Mouse (Mus musculus): ENCODE measurements around the gene Zfp61.

Zfp61 gene

DNA sequence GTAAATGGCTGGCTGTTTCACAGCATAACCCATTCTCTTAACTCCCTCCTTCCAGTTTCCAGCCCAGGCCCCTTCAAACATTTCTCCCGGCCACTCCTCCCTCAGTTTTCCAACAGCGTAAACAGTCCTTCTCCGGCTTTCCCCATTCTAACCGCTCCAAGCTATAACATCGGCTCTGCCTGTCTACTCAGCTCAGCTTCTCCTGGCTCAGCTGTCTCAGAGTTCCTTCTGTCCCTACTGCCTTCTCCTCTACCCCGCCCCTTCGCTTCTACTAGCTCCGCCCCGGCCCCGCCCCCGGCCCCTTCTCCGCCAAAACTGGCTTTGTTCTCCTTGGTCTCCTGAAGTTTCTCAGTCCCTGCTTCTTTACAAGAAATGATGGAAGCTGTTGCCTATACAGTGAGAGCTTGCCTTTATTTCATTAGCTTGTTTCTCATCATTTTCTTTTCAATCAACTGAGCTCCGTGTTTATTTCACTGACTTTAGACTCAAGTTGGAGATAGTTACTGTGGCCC is at the start of gene Zfp61:
Gene Zfp61 (minus strand): TSS at position 462 of the 512 bp plus-strand sequence.
- peak in 1 of 2 experiments; percentile 25 for DNase-seq

DNA sequence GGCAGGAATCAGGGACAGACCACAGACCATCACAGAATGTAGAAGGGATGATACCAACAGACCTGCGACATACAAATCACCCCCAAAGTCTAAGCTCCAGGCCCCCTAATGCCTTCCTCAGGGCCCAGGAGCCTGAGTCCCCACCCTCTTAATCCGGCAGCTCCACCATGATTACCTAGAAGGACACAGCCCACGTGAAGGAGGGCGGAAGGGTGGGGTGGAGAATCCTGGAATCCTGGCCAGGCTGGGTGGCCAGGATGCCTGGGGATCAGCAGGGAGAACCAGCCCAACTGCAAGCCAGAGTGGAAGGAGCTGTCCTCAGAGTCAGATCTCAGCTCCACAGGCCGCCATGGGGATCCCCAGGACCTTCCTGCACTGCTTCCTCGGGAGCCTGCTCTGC is 47.9 kb upstream of the Zfp61 start, which contains the start of gene Lypd5:
Gene Lypd5 (plus strand): TSS at position 301 of the 400 bp plus-strand sequence.
- no peak for DNase-seq

DNA sequence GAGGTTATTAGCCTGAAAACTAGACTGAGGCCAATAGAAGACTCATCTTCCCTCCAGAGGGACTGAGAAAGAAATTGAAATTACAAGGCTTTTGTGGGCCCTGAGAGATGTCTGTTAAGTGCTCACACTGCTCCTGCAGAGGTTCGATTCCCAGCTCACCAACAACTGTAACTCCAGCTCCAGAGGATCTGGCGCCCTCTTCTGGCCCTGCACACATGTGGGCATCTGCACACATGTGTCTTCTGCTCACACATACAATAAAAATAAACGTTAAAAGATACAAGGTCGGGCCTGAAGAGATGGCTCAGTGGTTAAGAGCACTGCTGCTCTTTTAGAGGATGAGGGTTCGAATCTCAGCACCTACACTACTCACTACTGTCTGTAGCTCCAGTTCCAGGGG is 45.4 kb upstream of the Zfp61 start:
- no peak for DNase-seq

DNA sequence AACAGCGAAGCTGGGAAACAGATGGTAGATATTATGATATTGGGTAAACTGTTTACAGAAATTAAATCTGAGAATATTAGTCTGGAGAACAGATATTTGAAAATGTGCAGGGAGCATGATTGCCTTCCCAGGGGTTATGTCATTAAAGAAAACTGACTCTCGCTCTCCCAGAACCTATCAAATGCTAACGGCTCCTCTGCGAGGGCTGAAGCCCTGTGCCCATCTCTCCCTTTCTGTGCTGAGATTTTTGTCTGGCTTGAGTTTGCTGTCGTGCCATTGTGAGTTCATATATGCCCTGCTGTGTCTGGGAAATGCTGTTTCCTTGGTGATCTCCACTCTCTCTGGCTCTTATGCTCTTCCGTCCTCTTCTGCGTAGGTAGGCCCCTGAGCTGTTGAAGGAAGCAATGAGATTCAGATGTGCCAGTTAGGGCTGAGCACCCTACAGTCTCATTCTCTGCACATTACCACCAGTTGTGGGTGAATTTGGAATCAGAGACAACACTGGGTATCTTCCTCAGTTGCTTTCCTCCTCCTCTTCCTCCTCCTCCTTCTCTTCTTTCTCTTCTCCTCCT is 42.8 kb upstream of the Zfp61 start:
- no peak for DNase-seq

DNA sequence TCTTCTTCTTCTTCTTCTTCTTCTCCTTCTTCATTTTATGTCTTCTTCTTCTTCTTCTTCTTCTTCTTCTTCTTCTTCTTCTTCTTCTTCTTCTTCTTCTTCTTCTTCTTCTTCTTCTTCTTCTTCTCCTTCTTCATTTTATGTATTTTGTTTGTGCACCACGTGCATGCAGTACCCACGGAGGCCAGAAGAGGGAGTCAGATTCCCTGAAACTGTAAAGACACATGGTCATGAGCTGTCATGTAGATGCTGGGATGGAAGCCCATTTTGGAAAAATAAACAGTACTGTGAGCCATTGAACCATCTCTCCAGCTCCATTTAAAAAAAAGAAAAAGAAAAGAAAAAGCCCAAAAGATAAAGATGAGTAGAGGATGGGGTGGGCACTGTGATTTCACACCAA is 37.2 kb upstream of the Zfp61 start:
- DNase-seq = no peak

DNA sequence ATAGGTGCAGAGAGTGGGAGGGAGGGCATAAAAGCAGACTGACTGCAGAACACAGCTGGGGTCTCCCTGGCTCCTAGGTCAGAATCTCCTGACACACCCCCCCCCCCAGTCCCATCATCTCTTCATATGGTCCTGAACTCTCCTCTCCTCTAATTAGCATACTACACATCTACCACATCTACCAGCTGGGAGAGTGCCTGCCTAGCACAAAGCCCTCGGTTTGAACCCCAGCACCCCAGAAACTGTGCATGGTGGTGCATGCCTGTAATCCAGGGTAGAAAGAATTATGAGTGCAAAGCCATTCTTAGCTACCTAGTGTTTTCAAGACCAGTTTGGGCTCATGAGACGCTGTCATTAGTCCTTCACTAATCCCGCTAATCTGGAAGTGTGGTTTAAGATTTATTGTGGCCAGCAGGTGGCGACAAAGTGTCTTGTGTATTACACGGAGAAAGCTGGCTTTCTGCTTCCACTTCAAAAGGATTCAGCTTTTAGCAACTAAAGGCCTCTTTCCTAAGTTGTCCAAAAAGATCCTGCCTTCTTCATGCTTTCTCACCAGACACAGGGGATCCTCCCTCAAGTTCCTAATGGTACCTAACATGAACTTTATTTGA is 34.8 kb upstream of the Zfp61 start:
- DNase-seq = peak; percentile 18 to 77

DNA sequence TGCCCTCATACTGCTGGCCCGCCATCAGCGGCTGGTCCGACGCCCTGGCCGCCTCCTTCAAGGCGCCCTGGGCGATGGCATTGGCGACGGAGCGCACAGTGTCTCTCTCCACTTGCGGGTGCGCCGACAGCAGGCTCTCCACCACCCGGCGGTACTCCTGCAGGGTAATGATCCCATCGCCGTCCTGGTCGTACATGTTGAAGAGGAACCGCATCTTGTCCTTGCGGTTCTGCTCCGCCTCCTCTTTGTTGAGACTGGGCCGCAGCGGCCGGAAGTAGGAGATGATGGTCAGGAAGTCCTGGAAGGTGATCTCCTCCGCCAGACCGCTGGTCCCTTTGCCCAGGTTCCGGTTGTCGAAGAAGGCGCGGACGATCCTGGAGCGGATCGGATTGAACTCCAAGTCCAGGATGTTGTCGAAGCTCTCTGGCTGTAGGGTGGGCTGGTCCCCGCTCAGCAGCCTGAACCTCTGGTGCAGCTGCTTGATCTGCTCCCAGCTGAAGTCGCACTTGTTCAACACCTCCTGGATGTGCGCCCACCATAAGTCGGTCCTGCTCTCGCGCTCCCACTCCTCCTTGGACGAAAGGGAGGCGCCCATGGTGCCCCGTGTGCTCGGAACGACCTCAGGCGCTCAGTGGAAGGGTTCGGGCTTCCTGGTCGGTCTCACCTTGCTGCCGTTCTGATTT is 32.4 kb upstream of the Zfp61 start, which contains the start of gene Tescl:
Gene Tescl (minus strand): TSS at position 633 of the 683 bp plus-strand sequence.
- no peak for DNase-seq

DNA sequence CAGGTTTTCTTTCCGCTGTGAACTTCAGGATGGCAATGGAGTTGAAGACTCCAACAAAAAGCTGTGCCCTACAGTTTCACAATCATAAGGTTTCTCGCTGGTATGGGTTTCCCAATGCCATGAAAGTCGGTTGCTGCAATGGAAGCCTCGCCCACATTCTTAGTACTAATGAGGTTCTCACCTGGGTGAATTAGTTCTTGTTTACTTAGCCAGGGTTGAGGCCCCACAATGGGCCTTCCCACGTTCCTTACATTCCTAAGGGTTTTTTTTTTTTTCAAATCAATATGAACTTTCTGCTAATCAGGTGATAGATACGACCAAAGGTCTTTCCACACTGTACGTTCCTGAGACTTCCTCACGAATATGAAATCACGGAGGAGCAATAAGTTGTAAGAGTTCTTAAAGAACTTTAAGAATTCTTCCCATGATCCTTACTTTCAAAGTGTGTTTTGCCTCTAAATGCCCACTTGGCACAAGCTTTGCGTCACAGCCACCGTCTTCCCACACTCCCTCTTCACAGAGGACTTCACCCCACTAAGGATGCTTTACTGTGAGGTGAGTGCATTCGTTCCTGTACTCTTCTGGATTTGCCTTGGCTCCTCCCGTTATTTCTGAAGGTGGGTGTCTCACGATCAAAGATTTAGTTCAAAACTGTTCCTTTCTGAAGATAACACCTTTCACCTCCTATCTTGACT is 26.4 kb upstream of the Zfp61 start:
- DNase-seq = no peak

DNA sequence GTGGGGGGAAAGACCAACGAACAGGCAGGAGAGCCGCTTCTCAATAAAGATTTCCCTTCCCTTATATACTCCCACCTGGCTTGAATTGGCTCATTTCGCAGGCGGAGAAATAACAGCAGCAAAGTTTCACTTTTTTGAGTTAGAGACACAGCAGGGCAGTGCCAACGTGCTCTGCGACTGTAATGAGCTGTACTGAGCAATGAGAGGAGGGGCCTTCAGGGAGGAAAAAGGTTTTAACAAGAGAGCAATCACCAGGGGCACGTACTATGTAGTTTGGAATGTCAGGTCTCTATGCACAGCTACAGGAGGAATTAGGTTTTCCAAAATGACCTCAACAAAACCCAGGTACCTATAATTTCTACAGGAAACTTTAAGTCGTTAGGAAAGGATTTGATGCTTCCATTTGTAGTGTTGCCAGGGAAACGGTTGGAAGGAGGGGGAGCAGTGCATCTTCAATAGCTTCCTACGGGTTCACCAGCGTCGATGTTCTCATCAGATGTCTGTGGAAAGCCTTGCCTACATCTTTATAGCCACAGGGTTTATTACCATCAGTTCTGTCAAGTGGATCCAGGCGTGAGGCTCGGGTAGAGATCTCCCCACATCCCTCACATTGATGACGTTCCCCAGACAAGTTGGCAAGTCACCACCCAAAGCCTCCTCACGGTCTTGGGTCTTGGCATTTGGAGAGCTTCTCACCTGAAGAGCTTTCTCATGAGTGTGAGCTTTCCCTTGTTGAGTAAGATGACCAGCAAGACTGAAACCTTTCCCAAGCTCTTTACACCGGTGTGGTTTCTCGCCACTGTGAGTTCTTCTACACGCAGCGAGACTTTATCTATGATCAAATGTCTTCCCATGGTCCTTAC is 25.5 kb upstream of the Zfp61 start:
- DNase-seq = no peak

DNA sequence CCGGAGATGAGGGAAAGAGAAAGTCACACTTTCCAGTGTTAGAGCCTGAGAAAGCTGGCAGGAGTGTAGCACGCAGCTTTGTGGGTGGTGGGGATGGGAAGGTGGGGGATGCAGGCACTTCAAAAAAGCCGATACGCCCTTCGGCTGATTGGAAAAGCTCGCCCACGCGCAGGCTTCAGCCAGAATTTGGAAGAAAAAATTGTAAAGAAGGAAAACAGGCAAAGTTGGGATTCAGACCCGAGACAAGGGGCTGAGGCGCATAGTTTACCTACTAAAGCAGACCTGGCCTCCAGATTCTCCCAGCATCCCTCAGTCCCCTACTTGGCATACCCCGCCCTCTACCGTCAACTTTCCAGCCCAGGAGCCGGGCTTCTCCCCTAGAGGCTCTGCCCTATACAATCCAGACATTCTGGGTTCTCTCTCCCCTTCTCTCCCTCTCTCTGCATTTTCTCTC is 24.7 kb upstream of the Zfp61 start:
- DNase-seq = no peak

DNA sequence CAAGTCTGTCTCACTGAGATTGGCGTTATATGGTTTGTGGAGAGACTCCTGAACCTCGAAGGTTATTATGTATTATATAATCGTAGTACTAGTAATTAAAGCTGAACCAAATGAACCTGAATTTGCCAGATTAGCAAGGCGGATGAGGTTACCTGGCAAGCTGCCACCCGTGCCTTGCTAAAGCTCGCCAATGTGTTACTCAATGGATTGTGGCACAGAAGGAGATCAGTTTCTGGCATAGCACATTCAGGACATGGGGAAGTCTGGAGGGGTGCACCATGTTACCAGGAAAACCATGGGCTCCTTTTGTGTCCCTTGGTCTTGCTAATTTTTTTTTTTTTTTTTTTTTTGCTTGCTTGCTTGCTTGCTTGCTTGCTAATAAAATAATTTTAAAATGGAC is 24.2 kb upstream of the Zfp61 start:
- no peak for DNase-seq

DNA sequence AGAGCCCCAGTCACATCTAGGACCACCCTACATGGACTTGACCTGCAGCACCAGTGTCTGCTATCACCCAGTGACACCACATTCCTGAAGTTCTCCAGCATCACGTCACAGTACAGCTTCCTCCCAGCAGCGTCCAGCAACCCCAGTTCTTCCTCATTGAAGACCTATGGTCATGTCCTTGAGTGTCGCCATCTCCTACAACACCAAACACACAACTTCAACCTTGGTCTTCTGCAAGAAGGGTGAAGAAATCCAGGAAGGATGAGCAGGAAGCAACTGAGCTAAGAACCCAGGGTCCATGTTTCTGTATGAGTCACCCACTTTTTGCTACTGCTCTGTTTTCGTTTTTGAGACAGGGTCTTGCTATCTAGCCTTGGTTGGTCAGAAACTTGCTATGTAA is 21.6 kb upstream of the Zfp61 start:
- no peak for DNase-seq

DNA sequence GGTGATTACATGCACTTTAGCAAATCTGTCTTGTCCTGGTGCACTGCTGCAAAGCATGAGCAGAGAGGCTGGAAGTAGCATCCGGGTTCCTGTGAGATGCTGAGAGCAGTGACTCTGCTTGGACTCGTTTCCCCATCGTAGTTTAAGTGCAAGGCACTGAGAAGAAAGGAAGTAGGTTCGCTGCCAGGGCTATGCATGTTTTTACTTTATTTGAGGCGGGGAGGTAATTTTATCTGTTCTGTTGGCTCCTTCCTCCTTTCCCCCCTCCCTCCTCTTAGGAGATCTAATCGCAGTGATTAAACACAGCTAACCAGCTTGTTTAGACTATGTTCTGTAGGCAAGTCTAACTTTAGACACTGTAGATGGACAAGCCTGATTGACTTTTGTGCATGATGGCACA is 17.9 kb upstream of the Zfp61 start:
- no peak for DNase-seq

DNA sequence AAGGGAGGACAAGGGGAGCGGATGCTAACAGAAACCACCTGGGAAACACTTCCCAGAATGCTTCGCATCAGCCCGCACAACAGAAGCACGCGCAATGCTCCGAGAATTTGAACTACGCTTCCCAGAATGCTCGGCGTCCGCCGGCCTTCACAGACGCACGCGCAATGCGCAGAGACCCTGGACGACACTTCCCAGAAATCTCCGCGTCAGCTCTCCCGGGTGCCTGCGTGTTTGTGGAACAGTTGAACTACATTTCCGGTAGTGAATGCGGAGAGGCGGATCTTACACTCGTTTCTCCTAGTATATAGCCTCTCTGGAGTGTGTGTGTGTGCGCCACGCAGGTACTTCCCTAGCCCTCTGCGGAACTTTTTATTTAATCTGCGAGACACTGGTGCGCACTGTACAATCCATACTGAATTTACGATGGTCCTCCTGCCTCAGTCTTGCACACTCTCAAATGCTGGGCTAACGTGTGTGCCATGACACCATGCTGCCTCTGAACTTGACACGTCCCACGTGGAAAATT is 15.6 kb upstream of the Zfp61 start, which contains the start of gene Zfp94:
Gene Zfp94 (minus strand): TSS at position 100 of the 526 bp plus-strand sequence.
- peak; percentile 89 for DNase-seq

DNA sequence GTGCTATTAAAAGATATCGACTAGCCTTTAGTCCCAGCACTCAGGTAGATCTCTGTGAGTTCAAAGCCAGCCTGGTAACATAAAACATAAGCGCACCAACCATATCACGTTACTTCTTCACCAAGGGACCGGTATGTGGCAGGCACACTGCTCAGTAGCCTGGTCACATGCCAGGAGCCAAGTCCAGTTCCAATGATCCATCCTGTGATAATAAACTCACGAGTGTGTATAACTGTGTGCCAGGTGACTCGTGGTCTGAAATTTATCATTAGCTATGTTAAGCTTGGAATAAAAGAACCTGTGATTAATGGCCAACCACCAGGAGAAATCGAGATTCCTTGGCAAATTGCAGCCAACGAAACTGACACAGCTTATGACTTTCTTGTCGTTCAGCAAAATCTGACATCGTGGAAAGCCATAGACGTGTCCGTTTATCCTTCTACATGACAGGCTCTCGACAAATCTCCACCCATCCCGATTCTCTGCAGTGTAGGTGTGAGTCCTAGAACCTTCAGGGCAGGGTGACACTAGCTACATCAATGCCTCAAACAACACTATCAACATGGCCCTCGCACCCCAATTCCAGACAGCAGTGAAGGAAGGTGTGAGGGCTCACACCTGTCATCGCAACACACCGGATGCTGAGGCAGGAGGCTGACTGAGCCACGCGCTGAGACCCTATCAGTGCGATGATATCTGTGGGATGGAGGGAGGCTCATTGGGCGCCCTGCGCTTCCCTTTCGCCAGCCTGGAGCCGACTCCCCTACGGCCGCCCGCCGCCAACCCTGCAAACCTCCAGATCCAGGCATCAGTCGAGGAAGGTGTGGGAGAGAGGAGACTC is 14.9 kb upstream of the Zfp61 start:
- DNase-seq = no peak

DNA sequence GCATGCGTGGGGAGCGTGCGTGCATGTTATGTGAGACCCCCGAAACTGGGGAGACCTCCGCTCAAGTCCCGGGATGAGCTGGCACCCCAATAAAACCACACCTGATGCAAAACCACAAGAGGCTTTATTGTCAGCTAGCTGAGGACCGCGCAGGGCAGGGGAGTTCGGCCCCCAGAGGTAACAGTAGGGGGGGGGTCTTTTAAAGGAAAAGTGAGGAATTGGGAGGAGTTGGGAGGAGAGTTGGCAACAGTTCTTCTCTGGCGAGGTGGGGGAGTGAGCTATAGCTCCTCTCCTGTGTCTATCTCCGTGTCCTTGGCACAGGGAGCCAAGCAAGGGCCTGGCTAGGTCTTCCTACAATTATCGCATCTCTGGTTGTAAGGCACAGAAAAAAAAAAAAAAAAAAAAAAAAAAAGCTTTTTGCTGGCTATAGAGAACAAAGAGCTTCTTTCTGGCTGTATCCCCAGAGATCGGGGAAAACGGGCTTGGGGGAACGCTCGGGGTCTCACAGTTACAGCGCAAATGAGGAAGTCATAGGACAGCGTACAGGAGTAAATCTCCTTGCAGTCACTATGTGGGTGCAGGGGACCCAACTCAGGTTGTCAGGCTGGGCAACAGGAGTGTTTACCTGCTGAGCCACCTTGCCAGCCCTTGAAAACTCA is 1.1 kb downstream of the Zfp61 start:
- no peak for DNase-seq

DNA sequence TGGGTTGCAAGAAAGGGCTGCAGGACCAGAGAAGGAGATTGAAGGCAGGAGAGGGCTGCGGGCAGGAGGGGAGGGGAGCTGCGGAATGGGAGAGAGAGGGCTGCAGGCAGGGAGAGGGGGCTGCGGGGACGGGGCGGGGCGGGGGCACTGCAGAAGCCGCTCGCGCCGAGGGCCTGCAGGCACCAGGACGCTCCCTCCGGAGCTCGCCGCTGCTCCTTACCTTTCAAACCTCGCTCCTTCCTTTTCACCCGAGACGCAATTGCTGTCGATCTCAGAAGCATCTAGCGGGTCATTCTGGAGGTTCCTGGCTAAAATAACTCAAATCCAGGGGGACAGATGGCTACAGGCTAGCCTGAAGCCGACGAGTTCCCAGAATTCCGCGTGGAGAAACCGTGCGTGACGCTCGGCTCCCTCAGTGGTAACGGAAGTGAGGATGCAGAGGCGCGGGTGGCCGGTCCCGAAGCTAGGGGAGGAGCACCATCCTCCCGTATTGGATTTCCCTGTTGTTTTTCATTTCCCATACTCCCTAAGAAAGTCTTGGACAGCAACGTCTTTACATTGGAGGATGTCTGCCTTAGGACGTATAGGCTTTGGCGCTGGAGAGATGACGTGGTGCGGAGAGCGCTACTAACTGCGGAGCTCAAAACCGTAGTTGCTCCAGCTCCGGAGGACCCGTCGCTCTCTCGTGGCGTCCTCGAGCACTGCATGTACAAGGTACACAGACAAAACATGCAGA is 1.9 kb downstream of the Zfp61 start:
- peak; percentile 39 to 55 for DNase-seq

DNA sequence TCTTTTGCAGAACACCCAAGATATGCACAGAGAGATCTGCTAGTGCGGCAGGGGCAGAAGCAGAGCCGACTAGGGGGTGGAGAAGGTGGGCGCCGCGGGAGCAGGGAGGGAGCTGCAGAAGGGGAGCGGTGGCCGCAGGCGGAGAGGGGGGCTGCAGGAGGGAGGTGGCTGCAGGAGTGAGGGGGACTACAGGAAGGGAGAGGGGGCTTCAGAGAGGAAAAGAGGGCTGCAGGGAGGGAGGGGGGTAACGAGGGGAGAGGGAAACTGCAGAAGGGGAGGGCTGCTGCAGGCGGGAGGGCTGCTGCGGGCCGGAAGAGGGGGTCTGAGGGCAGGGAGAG is 2.4 kb downstream of the Zfp61 start:
- no peak for DNase-seq

DNA sequence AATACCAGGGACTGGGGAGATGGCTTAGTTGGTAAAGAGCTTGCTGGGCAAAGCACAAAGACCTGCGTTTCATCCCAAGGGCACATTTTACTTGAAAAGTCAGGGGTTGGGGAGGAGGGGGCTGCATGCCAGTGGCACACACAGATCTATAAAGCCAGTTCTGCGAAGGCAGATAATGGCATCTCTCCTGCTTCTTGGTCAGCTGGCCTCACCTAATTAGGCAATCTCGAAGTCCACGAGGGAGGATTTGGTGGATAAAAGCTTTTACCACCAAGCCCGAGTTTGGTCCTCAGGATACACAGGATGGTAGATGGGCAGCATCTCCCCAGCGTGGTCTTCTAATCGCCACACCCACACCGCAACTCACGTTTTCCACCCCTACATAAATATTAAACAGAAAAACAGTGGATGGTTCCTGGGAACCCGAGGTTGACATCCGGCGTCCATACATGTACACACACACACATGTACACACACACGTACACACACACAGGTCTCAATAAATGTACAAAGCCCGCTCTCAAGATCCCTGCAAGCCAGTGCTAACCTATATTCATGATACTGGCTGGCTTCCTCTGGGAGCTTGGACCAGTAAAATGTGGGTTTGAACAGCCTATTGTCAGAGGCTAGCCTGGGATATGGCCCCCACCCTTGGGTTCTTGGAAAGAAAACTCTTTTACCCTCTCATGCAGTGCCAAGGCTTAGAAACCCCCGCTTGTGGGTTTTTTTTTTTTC is 3.5 kb downstream of the Zfp61 start:
- no peak for DNase-seq

Data from spleen, adult 18-20 months (tissue).